Mouse (Mus musculus): ENCODE results near the gene Dner. TPM values are rescaled to one million over a fixed set of nuclear protein-coding genes. Genes with fewer than 3 reads are reported as not detected.

The Dner gene
- total RNA-seq (2023), result not detected in 4 replicates

GRCm38 (mm10) chr1:84695517-84696411, at the start of gene Dner:
TSS of gene Dner (minus strand) at chr1:84696221.

DNA sequence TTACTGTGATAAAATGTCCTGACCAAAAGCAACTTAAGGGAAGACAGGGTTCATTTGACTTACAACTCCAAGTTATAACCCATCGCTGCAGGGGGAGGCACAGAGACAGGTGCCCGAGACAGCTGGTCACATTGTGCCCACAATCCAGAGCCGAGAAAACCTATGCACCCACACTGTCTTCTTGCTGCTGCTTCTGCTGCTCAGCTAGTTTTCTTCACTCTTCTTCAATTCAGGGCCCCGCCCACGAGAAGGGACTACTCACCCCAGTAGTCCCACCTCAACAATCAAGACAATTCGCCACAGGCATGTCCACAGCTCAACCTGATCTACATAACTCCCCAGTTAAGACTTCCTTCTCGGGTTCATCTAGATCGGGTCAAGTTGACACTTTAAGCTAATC, 332.1 kb downstream of the Dner start, which contains the start of gene Pid1:
Gene Pid1 (minus strand): TSS at position 214 of the 400 bp plus-strand sequence.

Other genes starting within 250 kb of the Dner start
- gene Fbxo36, start 143.6 kb upstream of the Dner start, total RNA-seq (2023), result 0.72 to 0.88 TPM (median 0.83 TPM) in 3 of 4 replicates, not detected in the other
- 314 to 340 TPM (median 329 TPM) in 4 replicates for gene Trip12, start 144.3 kb upstream of the Dner start, total RNA-seq (2023)
- not detected in 4 replicates for gene Slc16a14, start 238.9 kb upstream of the Dner start, total RNA-seq (2023)